Mouse (Mus musculus) cerebellum, adult 9-10 months (tissue): Measurements from ENCODE around the gene Rbpj.

Source experiments
- DNase-seq: peaks from one replicate; pipeline ENCODE4 v3.0.0; 2022

Rbpj gene

GRCm38 (mm10) chr5:53465883-53466282 lies at the start of gene Rbpj:
Gene Rbpj, plus strand, starts transcription at chr5:53466152.
- no peak for DNase-seq

DNA sequence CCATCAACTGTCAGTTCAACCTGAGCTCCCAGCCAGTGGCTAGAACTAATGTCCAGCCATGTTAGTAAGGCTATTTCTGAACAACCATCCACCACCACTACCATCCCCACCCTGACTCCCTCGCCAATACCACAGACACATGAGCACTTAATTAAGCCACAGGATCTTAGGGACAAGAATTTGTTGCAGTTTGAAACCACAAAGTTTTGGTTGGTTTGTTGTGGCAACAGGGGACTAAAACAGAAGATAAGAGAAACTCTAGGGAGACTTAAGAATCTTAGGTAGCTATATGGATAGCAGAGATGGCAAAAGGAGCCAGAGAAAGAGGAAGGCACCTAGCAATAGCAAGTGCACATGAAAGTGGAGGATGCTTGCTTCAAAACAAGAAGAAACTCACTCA lies 45.2 kb upstream of the Rbpj start:
- no peak for DNase-seq

DNA sequence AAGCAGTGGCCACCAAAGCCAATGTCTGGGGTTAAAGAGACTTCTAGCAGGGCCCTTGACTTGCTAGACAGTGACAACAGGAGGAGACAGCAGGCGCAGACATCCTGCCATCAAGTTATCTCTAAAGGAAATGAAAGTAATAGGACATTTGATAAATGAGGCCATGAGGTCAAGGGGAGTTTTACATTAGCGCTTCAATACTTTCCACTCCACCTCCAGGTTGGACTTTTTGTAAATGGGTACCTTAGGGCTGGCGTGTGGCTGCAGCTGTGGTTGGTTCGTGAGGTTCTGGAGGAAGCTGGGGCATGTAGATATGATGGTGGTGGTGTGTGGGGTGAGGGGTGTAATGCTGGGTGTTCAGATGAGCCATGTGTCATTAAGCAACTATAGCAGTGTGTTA lies 44.7 kb upstream of the Rbpj start:
- DNase-seq, result no peak

GRCm38 (mm10) chr5:53427411-53427810 lies 38.5 kb upstream of the Rbpj start:
- DNase-seq, result no peak

- DNase-seq, result no peak
Observed at GRCm38 (mm10) chr5:53429683-53430477, 36.1 kb upstream of the Rbpj start.

- DNase-seq, result no peak
Observed at GRCm38 (mm10) chr5:53432451-53432850, 33.5 kb upstream of the Rbpj start.

DNA sequence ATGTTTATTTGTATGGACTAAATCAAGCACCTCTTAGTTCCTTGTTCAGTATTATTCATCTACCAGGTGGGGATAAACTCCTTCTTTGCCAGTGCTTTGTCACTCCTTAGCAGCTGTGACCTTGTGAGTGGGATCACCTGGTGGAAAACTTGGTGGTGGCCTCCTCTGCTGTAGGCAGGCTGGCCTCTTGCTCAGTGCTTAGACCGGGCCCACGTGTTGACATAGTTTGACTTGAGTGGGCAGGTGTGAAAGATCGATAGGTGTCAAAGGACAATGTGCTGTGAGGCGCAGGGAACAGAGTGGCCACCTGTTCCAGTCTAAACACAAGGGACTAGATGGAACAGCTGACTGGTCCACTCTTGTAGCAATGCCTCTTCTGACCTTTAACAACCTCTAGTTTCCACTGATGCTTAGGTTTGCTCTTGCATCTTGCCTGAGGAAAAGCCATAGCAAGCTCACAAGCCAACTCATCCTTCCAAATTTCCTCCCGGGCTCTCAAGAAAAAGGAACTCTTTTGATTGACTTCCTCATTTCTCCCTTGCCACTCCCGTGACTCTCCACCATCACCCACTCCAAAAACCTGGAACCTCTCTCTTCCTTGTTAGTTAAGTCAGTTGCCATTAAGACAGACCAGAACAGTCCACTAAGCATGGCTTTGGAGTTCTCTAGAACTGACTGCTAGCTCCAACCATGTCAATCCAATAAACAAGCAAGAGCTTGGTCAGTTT lies 28.9 kb upstream of the Rbpj start:
- no peak for DNase-seq

DNA sequence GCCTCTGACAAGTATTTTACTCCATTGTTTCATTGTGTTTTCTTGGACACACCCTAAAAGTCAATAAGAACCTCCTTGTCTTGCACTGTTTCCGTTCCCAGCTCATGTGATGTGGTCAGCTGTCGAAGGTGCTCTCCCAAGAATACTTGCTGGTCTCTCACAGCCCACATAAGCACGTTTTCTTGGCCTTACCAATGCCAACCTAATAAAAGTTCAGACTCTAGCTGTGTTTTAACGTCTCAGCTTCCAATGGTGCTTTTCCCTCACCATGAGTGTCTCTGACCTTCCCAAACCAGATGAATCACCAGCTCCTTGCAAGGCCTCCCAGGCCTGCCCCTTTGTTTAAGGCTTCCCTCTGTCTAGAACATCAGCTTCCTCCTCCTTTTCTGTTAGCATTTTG lies 28.2 kb upstream of the Rbpj start:
- no peak for DNase-seq

DNA sequence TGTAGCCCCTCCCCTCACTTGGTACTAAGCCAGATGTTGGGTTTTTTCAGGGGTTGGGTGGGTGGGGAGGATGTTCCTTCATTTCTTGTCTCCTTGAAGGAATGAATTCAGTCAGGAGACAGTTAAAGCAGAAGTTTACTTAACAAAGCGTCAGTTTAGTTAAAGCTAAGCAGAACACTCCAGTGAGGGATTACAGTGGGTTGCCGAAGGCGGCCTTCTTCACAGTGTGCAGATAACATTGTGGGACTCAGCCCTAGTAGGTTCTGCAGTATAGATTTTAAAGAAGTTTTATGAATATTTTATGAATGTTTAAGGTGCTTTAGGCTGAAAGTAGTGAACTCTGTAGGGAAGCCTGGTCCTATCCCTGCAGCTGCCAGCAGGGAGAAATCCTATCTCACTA lies 27.7 kb upstream of the Rbpj start:
- no peak for DNase-seq

GRCm38 (mm10) chr5:53439655-53440054 lies 26.3 kb upstream of the Rbpj start:
- no peak for DNase-seq

DNA sequence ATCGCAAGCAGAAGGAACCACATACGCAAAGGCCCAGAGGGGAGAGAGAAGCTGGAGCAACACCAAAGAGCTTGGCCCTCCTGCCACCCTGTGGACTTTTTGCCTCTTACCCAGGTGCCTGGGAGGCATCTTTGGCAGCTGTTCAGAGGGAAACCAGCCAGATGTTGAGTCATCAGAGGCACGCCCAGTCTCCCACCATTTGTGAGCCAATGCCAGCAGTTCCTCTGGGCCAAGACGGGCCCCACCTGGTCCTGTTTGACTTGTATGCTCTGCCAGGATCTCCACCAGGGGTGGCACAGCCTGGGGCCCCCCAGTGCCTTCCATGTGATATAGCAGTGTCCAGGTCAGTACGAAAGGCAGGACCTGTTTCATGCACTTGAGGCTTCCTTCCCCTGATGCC lies 21.9 kb upstream of the Rbpj start:
- DNase-seq, result peak; percentile 13

DNA sequence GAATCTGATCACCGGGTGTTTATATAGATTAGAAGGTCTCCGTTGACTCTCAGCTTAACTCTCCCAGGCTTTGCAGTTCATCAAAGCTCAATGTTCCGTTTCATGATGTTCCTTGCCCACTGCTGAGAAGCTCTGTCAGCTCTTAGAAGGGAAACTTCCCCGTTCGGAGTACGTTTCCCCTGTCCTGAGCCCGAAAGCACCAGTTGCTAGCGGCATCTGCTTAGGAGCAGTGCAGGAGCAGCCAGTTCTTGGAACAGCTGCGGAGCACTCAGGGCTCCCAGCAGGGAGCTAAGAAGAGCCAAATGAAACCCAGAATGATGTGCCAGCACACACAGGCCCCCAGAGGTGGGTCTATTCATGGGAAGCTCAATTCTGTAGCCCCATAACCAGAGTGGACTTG lies 15.0 kb upstream of the Rbpj start:
- DNase-seq, result no peak

DNA sequence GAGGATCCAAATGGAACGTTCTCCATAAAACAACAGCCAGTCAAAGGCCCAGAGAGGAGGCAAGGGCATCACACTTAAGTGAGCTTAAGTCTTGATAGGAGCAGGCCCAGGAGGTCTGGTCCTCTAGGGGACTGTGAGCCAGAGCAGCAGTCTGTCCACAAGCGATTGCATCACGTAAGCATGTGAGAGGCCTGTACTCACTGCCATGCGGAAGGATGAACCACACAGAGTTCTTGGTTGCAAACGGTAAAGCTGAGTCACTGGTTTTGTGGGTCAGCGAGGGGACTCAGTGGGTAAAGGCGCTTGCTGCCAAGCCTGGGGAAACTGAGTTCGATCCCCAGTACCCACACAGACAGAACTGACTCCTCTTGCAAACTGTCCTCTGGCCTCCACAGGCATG lies 14.1 kb upstream of the Rbpj start:
- no peak for DNase-seq

- no peak for DNase-seq
Observed at GRCm38 (mm10) chr5:53452920-53453319, 13.0 kb upstream of the Rbpj start.

DNA sequence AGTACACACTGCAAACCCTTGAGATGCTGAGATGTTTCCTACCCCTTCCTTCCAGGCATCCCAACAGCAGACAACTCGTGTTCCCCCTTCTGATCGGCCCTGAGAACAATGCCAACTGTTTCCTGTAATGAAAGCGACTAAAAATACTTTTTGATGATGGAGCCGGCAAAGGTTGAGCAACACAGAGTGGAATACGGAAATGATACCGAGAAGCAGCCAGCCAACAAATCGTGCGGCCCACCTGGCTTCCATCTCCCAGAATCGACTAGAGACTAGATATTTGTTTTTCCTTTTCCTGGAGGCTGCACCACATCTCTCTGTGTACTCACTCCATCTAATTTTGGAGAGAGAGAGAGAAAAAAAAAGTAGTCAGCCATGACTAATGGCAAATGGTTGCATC lies 11.2 kb upstream of the Rbpj start:
- DNase-seq, result no peak

GRCm38 (mm10) chr5:53455459-53455858 lies 10.5 kb upstream of the Rbpj start:
- DNase-seq, result no peak

DNA sequence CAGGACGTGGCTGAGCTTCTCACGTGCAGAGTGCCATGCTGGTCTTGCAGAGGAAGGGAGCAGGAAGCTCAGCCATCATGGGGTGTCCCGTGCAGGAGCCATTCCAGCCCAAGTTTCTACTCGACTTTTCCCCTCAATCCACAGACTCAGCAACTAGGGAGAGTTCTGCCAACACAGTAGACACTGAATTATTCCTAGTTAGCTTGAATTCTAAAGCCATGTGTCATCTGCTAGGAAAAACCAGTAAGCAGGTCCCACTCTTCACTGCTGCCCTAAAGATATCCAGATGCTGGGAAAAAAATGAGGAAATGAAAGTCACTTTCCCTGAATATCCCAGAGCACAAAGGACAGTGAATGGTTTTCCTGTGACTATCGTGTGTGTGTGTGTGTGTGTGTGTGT lies 5.8 kb upstream of the Rbpj start:
- no peak for DNase-seq

- no peak for DNase-seq
Observed at GRCm38 (mm10) chr5:53463098-53464018, 2.6 kb upstream of the Rbpj start.

DNA sequence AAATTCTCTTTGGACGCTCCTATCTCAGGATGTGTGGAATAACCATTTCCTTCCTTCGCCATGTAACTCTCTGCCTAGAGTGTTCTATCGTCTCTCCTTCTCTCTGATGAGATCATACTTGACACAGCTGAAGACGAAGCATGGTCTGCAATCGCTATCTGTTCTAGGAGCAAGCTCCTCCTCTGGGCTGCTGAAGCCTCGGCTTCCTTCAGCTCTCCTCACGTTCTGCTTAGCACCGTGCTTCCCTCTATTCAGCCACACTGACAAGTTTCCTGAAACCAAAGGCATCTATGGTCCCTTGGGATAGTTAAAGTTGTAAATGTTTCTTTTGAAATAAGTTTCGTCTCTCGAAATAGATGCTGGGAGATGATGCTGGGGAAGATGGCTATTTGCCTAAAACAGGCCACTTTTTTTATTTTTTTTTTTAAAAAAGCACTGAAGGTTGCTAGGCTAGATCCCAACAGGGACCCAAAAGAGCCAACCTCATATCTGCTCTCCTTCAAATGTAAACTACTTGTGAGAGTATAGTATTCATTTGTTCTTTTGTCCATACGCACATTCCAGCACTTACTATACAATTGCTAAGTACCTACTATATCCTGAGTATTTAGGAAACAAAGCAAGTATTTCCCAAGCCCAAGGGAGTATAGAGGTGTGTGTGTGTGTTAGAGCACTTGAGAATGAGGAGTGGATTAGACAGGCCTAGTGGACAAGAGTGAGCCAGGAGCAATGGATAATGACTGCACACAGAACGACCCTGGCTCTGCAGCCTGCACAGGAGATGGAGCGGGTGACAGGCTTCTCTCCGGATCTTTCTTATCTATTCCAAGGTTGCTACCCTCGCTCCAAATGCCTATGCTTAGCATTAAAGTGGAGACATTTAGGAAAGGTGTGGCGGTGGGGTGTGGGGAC lies 726 bp downstream of the Rbpj start:
- no peak for DNase-seq

DNA sequence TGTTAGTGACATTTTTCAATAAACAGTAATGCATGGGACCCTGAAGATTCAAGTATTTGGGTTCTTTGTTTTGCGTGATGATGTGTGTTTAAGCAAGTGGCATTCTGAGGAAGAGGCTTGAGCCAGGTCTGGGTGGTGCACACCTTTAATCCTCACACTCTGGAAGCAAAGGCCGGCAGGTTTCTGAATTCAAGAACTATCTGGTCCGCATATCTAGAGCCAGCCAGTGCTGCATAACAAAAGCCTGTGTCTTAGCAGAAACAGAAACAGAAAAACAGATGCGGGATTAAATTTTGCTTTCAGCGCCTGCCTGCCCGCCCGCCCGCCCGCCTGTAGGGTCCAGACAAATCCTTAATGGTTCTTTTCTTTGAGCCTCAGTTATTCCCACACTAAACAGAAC lies 1.6 kb downstream of the Rbpj start:
- no peak for DNase-seq

DNA sequence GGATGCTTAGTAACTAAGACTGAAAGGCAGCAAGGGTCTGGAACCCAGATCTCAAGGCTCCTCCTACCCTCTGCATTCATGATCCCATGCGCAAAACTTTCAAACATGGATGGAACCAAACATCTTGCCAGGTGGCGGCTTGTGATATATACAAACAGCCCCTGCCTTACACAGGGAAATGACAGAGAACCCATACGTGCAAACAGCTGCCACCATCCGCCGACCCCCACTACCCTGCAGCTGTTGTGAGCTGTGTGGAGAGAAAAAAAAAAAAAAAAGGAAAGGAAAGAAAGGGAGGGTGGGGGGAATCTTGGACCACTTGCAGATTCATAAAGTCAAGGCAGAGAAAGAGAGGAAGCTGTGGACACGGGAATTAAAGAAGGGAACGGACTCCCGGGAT lies 2.4 kb downstream of the Rbpj start:
- DNase-seq, result no peak

GRCm38 (mm10) chr5:53469098-53469776 lies 3.3 kb downstream of the Rbpj start:
- no peak for DNase-seq
